Mouse (Mus musculus) kidney, postnatal 0 days (tissue): Measurements from ENCODE around the gene Cnnm3. TPM values are rescaled to one million over a fixed set of nuclear protein-coding genes. Genes with fewer than 3 reads are reported as not detected.

ENCODE experiments used
- ATAC-seq: fragments of 200-750 bp; cut with Nextera tagmentation; replicated peaks from 2 replicates; pipeline ENCODE4 v1.8.0; 2017; ENCODE audit warnings: low read depth, moderate number of reproducible peaks, moderate TSS enrichment, moderate library complexity; ENCODE audit not compliant: low FRiP score
- DNase-seq: peaks from one replicate; pipeline ENCODE4 v3.0.0-alpha.2; 2016; ENCODE audit warnings: low spot score
- H3K27ac ChIP-seq: fragments of 300-500 bp; sonication (generic); 2 replicates; pipeline ENCODE4 v1.5.1; 2014; ENCODE audit warnings: mild to moderate bottlenecking
- H3K27me3 ChIP-seq: fragments of 300-500 bp; sonication (generic); 2 replicates; pipeline ENCODE4 v1.6.1; 2014; ENCODE audit warnings: low read length, mixed read lengths; ENCODE audit not compliant: insufficient read depth
- H3K36me3 ChIP-seq: fragments of 300-500 bp; sonication (generic); 2 replicates; pipeline ENCODE4 v1.6.1; 2014; ENCODE audit warnings: low read length, mixed read lengths; ENCODE audit not compliant: insufficient read depth
- H3K4me1 ChIP-seq: fragments of 300-500 bp; sonication (generic); replicated peaks from 2 replicates; pipeline ENCODE4 v1.6.1; 2014; ENCODE audit warnings: antibody characterized with exemption, low read length, mixed read lengths; ENCODE audit not compliant: insufficient read depth
- H3K4me2 ChIP-seq: fragments of 300-500 bp; sonication (generic); 2 replicates; pipeline ENCODE4 v1.6.1; 2014; ENCODE audit warnings: mild to moderate bottlenecking, low read length, moderate library complexity, mixed read lengths
- H3K4me3 ChIP-seq: fragments of 300-500 bp; sonication (generic); replicated peaks from 2 replicates; pipeline ENCODE4 v1.5.1; 2014; ENCODE audit warnings: low read depth, low read length
- H3K9ac ChIP-seq: fragments of 300-500 bp; sonication (generic); 2 replicates; pipeline ENCODE4 v1.6.1; 2014; ENCODE audit warnings: low read depth, low read length
- H3K9me3 ChIP-seq: fragments of 300-500 bp; sonication (generic); replicated peaks from 2 replicates; pipeline ENCODE4 v1.6.1; 2016; ENCODE audit warnings: low read length, inconsistent platforms, mixed read lengths
- CTCF ChIP-seq: IDR thresholded peaks from 2 replicates; pipeline ENCODE4 v1.5.1; 2016; ENCODE audit warnings: antibody characterized with exemption, low read depth, mild to moderate bottlenecking, moderate library complexity
- WGBS: fragments of 180-500 bp; shearing (Covaris S2); extraction: QIAGEN DNeasy Blood & Tissue Kit; methylation state at CpG from one replicate; pipeline ENCODE4 v1.1.7; 2014; 5-methylcytosine and 5-hydroxymethylcytosine counted together
- polyA plus RNA-seq: library from polyadenylated mRNA; unstranded; fragments of >200 nt; fragmentation: Nextera tagmentation; extraction: Ambion mirVana; gene quantifications from 2 replicates; pipeline ENCODE4 v1.2.1, GENCODE M21; 2015

Cnnm3 gene
- polyA plus RNA-seq, result 3.4 and 3.8 TPM in 2 replicates

DNA sequence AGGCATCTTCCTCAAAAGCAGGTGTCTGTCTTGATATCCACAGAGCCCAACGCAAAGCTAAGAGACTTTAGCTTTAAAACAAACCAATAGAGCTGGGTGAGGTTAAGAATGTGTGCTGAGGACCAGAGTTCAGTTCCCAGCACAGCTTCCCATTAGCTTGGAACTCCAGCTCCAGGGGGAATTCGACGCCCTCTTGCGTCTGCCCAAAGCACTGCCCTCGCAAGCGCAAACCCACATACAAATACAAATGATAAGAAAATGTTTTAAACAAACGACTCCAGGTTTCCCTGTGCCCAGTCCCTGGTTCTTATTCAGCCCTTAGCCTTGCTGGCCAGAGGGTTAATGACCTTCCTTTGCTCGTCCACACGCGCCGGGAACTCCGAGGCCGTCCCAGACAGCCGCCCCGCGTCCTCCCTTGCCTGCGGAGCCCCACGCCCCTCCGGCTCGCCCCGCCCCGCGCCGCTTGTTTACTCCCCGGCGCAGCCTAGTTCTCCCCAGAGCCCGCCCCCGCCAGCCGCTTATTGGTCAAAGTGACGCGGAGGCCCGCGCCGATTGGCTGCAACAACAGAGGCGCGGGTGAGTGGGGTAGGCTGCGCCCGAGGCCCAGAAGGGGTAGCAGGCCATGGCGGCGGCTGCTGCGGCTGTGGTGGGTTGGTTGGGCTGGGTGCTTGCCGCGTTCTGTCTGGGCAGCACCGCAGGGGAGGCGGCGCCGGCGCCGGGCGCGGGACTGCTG lies at the start of gene Cnnm3:
Gene Cnnm3 (plus strand): TSS at position 579 of the 733 bp plus-strand sequence.
- H3K4me2 ChIP-seq, result peak within 1 kb of the TSS; percentile 96
- peak; percentile 54 for TF ChIP-seq CTCF
- peak within 1 kb of the TSS; percentile 96 for H3K4me3 ChIP-seq
- peaks cover 14% of the 10 kb centered on the region; the same call in 1 of the 2 replicates for H3K4me1 ChIP-seq
- no peaks in the 10 kb centered on the region for H3K9me3 ChIP-seq
- WGBS, result 3% methylated on average over 49 of the region's 51 CpGs
- H3K36me3 ChIP-seq, result no peaks in the 10 kb centered on the region; the same call in 1 of the 2 replicates
- peak within 1 kb of the TSS; percentile 99 for H3K27ac ChIP-seq
- peak; percentile 98 for ATAC-seq
- peak within 1 kb of the TSS; percentile 95 for H3K9ac ChIP-seq
- peak; percentile 98 for DNase-seq
- no peaks in the 10 kb centered on the region for H3K27me3 ChIP-seq

DNA sequence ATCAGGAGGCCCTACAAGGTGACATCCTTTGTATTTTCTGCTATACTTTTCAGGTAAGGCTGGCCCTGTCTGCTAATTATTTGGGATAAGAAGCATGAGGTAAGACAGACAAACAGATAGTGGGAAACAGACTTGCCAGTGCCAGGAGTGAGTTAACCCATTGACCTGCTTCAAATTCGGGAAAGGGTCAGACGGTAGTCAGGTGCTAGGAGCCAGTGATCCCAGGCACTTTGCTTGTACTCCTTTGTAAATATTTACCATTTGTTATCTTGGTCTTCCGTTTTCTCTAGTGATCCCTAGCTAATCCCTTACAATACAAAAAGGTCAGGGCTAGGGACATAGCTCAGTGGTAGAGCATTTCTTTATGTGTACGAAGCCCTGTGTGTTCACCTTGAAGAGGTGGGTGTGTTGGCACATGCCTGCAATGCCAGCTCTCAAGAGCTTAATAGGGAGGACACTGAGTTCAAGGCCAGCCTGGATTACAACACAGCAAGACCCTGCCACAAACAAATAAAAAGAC lies 46.0 kb upstream of the Cnnm3 start:
- WGBS, result 73% methylated on average over 4 of the region's 4 CpGs
- no peak for TF ChIP-seq CTCF
- ATAC-seq (no peak), DNase-seq (no peak)
- H3K27ac ChIP-seq, result no peak overlapping the region
- H3K4me1 ChIP-seq, result no peaks in the 10 kb centered on the region
- no peaks in the 10 kb centered on the region for H3K9me3 ChIP-seq
- H3K4me2 ChIP-seq, result no peak overlapping the region
- no peaks in the 10 kb centered on the region for H3K36me3 ChIP-seq
- no peaks in the 10 kb centered on the region for H3K27me3 ChIP-seq
- no peak overlapping the region for H3K9ac ChIP-seq
- H3K4me3 ChIP-seq, result no peak overlapping the region

DNA sequence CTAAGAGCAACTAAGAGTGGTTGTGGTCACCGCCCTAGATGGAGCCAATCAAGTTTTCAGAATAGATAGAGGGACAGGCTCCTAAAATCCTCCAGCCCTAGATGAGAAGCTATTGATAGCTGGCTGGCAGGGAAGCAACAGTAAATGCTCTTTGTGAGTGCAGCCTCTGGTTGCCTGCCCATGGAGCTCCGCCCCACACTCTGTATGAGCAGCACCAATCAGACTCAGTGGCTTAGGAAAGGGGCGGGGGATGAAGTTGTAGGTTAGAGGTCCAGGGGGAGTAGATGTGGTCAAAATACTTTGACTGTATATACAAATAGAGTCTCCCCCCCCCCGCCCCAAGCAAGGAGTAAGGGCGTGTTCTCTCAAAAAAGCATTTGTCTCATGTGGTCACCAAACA lies 44.2 kb upstream of the Cnnm3 start:
- no peak for ATAC-seq
- WGBS, result 57% methylated on average over 5 of the region's 5 CpGs
- Histone ChIP-seq H3K9ac (no peak overlapping the region), H3K27me3 (no peaks in the 10 kb centered on the region), H3K4me1 (peaks cover 5% of the 10 kb centered on the region), H3K4me2 (no peak overlapping the region), H3K4me3 (no peak overlapping the region), H3K27ac (no peak overlapping the region), H3K36me3 (no peaks in the 10 kb centered on the region), H3K9me3 (no peaks in the 10 kb centered on the region)
- no peak for TF ChIP-seq CTCF
- no peak for DNase-seq

DNA sequence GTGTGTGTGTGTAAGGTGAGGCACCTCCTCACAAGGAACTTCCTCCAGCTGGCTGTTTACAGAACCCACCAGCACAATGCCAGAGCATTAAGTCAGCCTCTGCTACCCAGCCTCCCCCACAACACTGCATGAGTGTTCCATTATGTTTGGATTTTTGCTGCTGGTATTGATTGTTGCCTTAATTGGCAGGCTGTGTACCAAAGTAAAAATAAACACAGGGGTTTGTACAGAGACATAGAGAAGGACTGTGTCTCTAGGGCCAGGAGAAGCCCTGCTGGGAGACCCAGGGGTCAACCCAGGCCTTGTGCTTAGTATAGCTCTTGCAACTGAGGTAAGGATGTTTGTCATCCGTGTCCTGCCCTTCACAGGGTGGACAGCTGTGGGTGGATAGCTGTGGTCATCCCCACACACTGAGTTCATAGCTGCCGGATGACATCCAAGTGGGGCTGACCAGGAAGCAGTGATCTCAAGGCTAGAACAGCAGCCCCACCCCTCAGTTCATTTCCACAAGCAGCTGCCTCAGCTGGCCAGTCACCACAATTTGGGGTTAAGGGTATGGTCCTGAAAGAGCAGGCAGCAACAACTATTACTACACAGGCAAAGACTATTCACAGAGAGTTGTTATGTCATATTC lies 41.7 kb upstream of the Cnnm3 start:
- Histone ChIP-seq H3K36me3 (no peaks in the 10 kb centered on the region), H3K9ac (no peak overlapping the region), H3K27ac (no peak overlapping the region), H3K9me3 (no peaks in the 10 kb centered on the region), H3K27me3 (no peaks in the 10 kb centered on the region), H3K4me2 (no peak overlapping the region), H3K4me3 (no peak overlapping the region), H3K4me1 (peaks cover 22% of the 10 kb centered on the region)
- TF ChIP-seq CTCF, result no peak
- WGBS, result 49% methylated on average over 2 of the region's 2 CpGs
- no peak for DNase-seq
- ATAC-seq, result no peak

DNA sequence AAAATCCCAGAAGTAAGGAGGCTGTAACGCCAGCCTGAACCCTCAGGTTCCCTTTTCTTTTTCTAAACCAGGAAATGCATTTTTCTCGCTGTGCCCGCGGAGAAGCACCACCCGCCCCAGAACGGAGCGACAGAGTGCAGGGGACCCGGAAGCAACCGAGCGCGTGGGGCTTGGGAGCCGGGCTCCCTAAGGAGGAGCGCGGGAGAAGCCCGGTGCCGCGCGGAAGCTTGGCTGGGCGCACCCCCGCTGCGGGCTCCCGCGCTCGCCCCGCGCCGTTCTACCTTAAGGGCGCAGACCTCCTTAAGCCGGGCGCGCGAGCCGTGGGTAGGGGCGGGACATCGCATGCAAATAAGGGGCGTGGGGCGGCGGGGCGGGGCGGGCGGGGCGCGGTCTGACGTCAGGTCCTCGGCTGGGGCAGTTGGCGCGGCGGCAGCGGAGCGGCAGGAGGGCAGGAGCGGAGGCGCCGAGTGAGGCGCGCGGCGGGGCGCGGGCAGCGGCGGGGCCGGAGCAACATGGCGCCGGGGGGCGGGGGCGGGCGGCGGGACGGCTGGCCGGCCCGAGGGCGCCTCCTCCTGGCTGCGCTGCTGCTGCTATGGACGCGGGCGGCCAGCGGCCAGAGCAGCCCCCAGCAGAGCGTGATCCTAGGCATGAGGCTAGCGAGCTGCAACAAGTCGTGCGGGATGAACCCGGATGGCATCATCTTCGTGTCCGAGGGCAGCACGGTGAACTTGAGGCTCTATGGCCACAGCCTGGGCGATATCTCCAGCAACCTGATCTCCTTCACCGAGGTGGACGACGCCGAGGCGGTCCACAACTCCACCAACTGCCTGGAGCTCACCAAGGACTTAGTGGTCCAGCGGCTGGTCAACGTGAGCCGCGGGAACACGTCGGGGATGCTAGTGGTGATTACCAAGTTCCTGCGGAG lies 40.2 kb upstream of the Cnnm3 start, which contains the start of gene Cnnm4:
Gene Cnnm4 (plus strand): TSS at position 440 of the 925 bp plus-strand sequence.
- Histone ChIP-seq H3K27ac (peak within 1 kb of the TSS; percentile 70), H3K27me3 (no peaks in the 10 kb centered on the region), H3K4me2 (peak within 1 kb of the TSS; percentile 86), H3K9me3 (no peaks in the 10 kb centered on the region), H3K4me1 (peaks cover 30% of the 10 kb centered on the region), H3K4me3 (peak within 1 kb of the TSS; percentile 70), H3K9ac (peak within 1 kb of the TSS; percentile 71), H3K36me3 (no peaks in the 10 kb centered on the region)
- ATAC-seq (peak; percentile 84), DNase-seq (peak; percentile 91)
- WGBS, result under 1% methylated on average over 84 of the region's 98 CpGs
- peak; percentile 40; the same call in 1 of the 2 replicates for TF ChIP-seq CTCF

DNA sequence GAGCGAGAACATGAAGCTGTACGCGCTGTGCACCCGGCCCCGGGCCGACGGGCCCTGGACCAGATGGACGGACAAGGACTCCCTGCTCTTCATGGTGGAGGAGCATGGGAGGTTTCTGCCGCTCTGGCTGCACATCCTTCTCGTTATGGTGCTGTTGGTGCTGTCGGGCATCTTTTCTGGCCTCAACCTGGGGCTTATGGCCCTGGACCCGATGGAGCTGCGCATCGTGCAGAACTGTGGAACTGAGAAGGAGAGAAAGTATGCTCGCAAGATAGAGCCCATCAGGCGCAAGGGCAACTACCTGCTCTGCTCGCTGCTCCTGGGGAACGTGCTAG lies 39.6 kb upstream of the Cnnm3 start:
- Histone ChIP-seq H3K4me2 (peak overlapping the region; percentile 86), H3K9me3 (no peaks in the 10 kb centered on the region), H3K9ac (peak overlapping the region; percentile 71), H3K27me3 (no peaks in the 10 kb centered on the region), H3K4me1 (peaks cover 34% of the 10 kb centered on the region), H3K27ac (peak overlapping the region; percentile 70; the same call in 1 of the 2 replicates), H3K36me3 (no peaks in the 10 kb centered on the region), H3K4me3 (peak overlapping the region; percentile 70)
- whole genome bisulfite sequencing, result 9% methylated on average over 18 of the region's 18 CpGs
- DNase-seq, result no peak
- TF ChIP-seq CTCF, result no peak
- ATAC-seq, result no peak
